Mouse (Mus musculus) lung, postnatal 0 days (tissue): ENCODE data around the gene Gpr15.

ENCODE experiments used
- CTCF ChIP-seq: IDR thresholded peaks from 2 replicates; pipeline ENCODE4 v1.5.1; 2016; ENCODE audit warnings: antibody characterized with exemption, mild to moderate bottlenecking
- EP300 ChIP-seq: IDR thresholded peaks from 2 replicates; pipeline ENCODE4 v1.6.1; 2016; ENCODE audit warnings: antibody characterized with exemption, mild to moderate bottlenecking, control low read depth

- TF ChIP-seq CTCF (no peak), EP300 (no peak)
Observed at GRCm38 (mm10) chr16:58675256-58675655, 43.6 kb downstream of the Gpr15 start.
